Mouse (Mus musculus): ENCODE measurements around the gene Rbms1.
A peak's percentile ranks its signal among the peaks of the same experiment; 100 is the strongest.
"Not testable (repeated sequence)": the region's sequence is repeated elsewhere in the genome, so short reads cannot be mapped to it uniquely, and the experiment has no call there.

Rbms1 gene

DNA sequence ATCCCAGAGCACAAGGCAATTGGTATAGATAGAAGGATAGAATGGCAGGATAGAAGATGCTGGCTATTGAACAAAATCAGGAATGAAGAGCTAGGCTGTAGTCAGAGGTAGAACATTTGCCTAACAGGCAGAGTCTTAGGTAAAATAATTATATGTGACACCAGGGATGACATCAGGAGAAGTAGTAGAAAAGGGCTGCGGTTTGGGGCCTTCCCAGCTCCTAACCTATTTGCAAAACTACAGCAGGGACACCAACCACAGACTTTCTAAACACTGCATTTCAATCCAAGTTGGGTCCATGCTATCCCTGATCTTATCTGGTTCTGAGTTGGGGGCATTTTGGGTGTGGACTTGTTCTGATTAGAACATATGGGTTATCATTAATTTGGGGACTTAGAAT is 118.7 kb downstream of the Rbms1 start:
- no peak for DNase-seq

- no peak for DNase-seq
These were observed 119.4 kb downstream of the Rbms1 start for GRCm38 (mm10) chr2:60843633-60844032.

DNA sequence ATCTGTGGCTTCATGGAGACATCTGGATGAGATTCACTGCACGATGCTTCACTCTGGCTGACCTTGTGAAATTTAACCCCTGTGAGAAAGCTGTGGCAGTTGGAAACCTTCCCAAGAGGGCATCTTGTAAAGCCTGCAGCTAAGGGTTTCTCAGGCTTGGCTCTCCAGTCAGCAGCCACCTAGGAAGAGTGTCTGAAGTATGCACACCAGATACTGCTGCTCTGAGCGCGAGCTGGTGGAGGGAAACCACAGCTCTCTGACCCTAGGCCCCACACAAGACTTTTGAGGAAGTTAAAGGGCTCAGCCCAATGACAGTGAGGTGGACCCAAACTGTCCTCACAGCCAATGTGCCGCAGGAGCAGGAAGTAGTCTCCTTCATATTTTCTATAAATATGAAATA is 120.0 kb downstream of the Rbms1 start:
- no peak for DNase-seq

DNA sequence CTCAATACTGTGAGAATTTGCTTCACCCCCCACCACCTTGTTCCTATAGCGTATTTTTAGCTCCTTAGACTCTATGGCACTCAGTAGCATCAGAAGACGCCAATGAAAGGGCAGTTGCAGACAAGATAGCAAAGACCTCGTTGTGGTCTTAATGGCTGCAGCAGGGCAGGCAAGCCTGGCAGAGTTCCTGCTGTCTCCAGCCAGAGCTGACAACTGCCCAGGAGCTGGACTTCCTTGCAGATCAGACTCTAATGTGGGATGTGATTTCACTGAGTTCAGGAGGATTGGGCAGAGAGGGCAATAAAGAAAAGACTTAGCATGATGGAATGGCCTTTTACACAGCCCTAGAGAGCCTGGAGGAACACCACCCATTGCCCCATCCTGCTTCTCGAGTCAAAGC is 122.1 kb downstream of the Rbms1 start:
- DNase-seq = no peak

DNA sequence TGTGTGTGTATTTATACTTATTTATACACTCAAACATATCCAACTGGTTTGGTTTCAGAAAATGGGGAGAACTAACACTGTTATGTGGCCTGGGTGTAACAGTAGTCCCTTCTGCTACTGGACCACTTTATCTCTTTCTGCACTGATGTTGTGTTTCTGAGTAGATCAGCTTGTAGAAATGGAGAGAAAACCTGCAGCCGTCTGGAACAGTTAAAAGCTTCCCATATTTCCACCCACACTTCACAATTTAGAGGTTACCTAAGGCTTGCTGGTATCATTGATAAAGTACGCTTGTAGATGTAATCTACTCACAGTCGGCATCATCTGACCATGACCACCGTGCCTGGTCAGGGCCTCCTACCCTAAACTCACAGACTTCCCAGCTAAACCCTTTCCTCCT is 123.5 kb downstream of the Rbms1 start:
- no peak for DNase-seq

GRCm38 (mm10) chr2:60838856-60839255 is 124.1 kb downstream of the Rbms1 start:
- DNase-seq = no peak

- no peak for DNase-seq
These were observed 125.4 kb downstream of the Rbms1 start for GRCm38 (mm10) chr2:60837616-60838015.

- no peak for DNase-seq
These were observed 126.8 kb downstream of the Rbms1 start for GRCm38 (mm10) chr2:60836237-60836636.

DNA sequence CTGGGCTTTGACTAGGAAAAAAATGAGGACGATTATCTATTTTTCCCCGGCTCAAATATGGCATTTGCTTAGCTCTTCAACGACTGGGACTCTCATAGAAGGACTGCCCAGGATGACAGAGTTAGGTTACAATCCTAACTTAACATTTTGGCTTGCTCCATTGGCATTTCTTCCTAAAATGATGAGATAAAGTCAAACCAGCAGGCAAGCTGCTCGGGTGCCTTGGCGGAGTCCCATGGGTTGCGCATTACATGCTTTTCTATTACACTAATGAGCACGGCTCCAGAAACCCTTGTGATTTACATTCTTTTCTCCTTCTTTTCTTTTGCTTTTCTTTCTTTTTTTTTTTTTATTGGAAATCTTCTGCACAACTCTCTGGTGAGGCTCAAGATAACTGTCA is 128.7 kb downstream of the Rbms1 start:
- DNase-seq = no peak

DNA sequence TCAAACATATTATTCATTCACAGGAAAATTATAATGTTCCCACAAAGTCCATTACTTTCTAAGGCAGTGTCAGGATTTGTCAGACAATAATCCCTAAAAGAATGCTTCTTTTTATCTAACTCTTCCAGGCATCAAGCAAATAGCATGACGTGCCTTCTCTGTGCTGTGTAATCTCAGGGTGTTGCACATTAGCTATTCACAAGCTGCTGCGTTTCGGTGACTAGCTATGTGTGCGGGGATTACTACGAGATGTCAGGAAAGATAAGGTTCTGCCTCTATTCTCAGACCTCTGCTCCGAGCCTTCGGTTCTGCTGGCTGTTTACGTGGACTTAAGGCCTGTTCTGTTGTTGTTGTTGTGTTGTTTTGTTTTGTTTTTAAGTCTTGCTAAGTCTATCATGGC is 130.7 kb downstream of the Rbms1 start:
- DNase-seq = no peak

GRCm38 (mm10) chr2:60830464-60830863 is 132.5 kb downstream of the Rbms1 start:
- not testable (repeated sequence) for DNase-seq

- no peak for DNase-seq
These were observed 134.0 kb downstream of the Rbms1 start for GRCm38 (mm10) chr2:60828908-60829462.

- DNase-seq = no peak
These were observed 135.9 kb downstream of the Rbms1 start for GRCm38 (mm10) chr2:60827152-60827428.

DNA sequence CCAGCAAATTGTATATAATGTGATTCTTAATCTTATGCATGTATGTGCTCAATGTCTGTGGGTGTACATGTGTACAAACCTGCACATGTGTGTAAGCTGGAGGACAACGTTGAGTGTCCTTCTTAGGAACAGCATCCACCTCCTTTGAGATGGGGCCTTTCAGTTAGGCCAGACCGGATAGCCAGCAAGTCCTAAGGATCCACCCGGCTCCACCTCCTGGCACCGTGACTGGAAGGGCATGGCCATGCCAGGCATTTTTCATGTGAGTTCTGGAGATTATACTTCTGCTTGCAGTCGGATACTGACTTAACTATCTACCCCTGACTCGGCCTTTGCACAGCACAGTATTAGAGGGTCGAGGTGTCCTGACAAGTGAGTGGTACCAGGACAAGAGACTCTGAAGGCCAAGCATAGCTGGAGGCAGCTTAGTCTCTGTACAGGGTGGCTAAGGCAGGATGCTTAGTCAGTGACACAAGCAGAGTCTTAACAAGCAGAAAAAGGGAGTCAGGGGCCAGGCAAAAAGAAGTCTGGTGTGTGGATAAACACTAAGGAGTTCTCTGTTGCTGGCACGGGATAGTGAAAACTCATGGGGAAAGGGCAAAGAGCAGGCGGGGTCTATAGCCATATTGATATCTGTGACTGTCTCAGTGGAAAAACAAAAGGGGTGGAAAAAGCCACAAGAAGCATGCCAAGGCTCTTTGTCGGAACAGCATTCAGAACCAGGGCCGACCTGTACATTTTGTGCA is 136.4 kb downstream of the Rbms1 start:
- no peak for DNase-seq

- DNase-seq = no peak
These were observed 137.3 kb downstream of the Rbms1 start for GRCm38 (mm10) chr2:60825690-60826089.

DNA sequence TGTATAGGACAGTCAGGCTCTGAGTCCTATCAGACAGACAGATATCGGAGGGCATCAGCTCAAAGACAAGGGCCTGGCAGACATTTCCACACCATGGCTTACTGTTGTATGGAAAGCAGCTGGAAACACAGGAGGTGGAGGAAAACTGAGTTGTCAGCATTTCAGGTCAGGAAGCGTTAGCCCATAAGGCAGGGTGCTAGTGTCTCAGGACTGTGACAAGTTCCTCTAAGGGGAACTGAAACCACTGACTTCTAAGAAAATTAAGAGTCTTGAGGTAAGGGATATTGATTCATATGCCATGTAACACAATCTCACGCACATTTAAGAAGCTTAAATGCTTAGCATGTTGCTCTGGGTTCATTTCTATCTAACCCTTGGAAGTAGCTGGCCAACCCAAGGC is 141.4 kb downstream of the Rbms1 start:
- DNase-seq = no peak

DNA sequence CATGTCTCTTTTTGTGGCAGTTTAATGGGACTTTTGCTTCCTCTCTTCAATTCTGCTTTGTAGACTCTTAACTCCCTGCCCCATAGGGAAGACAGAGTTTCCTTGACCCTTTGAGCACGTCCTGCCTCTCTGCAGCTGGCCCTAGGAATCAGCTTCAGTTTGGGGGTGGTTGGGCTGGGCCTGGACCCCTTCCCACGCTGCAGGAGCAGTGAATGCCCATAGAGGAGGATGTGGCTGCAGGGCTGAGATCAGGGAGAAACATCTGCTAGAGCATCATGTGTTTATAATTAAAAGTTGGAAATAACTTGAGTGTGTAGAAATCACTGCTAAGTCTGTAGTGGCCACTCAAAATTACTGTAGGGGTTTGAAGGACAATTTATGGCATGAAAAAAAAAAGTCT is 144.4 kb downstream of the Rbms1 start:
- DNase-seq = no peak

DNA sequence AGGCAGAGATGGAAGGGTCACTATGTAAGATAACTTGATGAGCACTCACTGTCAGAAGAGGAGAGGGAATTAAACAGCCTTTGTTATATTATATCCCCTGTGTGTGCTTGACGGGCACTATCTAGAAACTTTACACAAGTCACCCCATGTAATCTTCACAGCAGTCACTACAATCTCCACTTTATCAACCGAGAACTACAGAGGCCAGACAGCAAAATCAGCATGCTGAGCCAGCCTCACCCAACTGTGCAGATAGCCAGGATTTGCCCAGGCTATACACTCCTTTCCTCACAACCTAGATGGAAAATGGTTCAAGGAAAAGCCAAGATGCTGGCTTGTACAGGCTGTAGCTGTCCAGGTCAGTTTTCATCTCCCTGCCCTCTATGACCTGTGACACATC is 146.7 kb downstream of the Rbms1 start:
- DNase-seq = no peak

GRCm38 (mm10) chr2:60814788-60815187 is 148.2 kb downstream of the Rbms1 start:
- DNase-seq = no peak

DNA sequence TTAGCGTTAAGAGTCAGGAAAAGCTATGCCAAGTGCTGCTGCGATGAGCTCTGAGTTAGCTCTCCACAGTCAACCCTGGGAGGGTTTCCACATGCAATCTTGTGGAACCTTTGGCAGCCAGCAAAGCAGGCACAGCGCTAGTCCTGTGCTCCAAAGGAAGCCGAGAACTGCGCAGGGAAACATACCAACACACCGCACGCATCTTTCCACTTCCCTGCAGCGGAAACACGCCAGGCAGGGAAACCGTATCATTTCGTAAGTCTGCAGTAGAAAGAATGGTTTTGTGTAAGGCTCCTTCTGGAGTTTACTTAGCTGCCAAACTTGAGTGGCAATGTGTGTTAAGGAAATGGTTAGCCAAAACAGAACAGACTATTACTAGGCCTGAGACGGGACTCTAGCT is 150.0 kb downstream of the Rbms1 start:
- no peak for DNase-seq

- DNase-seq = peak; percentile 64
These were observed 152.4 kb downstream of the Rbms1 start for GRCm38 (mm10) chr2:60810617-60811016.

DNA sequence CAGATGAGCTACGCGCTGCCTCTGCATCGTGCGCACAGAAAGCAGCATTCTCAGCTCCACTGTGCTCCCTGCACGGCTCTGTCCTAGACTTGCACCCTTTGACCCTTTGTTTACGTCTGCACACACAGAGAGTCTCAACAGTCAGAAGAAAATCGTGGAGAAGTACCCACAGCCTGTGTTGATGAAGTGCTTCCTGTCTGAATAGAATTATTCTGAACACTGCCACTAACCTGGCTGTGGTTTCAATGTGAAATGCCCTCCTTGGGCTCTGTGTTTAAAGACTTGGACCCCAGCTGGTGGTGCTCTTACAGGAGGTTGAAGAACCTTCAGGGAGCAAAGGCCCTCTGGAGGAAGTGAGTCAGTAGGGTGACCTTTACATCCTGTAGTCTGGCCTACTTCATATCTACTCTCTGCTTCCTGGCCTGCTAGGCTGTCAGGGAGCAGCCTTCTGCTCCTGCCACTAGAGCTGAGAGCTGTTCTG is 153.5 kb downstream of the Rbms1 start:
- DNase-seq = peak; percentile 11

- no peak for DNase-seq
These were observed 154.2 kb downstream of the Rbms1 start for GRCm38 (mm10) chr2:60808822-60809221.

DNA sequence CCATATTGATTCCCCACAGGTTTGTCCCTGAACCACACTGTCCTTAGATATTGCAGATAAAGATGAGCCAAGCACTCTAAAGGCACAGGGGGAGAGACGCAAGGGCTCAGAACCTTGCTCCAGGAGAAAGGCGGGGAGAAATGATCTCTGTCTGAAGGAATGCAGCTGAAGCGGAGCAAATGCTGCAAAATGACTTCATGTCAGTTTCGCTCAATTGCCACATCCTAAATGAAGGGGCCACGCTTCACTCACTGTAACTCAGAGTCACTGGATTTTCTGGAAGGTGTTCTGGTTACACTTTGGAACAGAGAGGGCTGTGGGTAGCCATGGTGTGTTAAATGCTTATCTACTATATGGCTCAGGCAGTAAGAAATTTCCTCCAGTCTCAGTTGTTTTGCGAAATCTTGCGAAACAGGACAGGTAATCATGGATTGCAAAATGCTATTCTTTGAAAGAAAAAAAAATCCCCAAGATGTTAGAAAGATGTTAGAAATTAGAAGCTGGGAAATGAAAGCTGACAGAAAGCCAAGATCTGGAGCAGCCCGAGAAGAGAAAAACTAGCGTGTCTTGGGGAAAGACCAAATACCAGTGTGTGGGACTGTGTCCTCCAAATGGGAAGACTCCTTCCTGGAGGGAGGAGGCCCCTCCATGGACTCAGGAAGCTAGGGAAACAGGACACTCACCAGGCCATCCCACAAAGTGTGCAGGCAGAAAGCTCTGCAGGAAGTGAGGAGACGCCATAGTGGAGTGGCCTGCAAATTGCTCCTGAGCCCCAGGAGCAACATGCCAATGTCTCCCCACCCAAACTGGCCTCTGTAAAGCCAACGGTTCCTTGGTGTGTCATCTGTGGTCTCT is 155.4 kb downstream of the Rbms1 start:
- no peak for DNase-seq

All from thymus, postnatal 14 days (tissue).